Mouse (Mus musculus) CH12.LX (cell line): ENCODE results near the gene Slc24a3.

Experiments
- CTCF ChIP-seq, 2 experiments: IDR thresholded peaks in 1 of 2; conservative IDR thresholded peaks in 1 of 2; 2 replicates each; pipeline ENCODE4 v1.5.1; 2011 to 2012; ENCODE audit warnings: low read depth in 2 of 2, low read length in 2 of 2, improper control_type of control experiment in 1 of 2, inconsistent platforms in 1 of 2, mild to moderate bottlenecking in 1 of 2, moderate library complexity in 1 of 2
- E2F4 ChIP-seq: IDR thresholded peaks from 2 replicates; pipeline ENCODE4 v1.6.1; 2011; ENCODE audit warnings: low read depth, low read length, improper control_type of control experiment; ENCODE audit not compliant: insufficient replicate concordance
- ELF1 ChIP-seq: IDR thresholded peaks from 2 replicates; pipeline ENCODE4 v1.6.1; 2014; ENCODE audit warnings: low read depth, mild to moderate bottlenecking, inconsistent platforms, low read length, improper control_type of control experiment
- KAT2A ChIP-seq: IDR thresholded peaks from 2 replicates; pipeline ENCODE4 v1.6.1; 2012; ENCODE audit warnings: low read length, improper control_type of control experiment, inconsistent platforms; ENCODE audit not compliant: insufficient replicate concordance
- MAX ChIP-seq: IDR thresholded peaks from 2 replicates; pipeline ENCODE4 v1.6.1; 2011; ENCODE audit warnings: low read length, improper control_type of control experiment
- POLR2A ChIP-seq: IDR thresholded peaks from 2 replicates; pipeline ENCODE4 v1.6.1; 2011; ENCODE audit warnings: low read depth, mild to moderate bottlenecking, improper control_type of control experiment, low read length
- SMC3 ChIP-seq: IDR thresholded peaks from 2 replicates; pipeline ENCODE4 v1.6.1; 2011; ENCODE audit warnings: low read depth, low read length, improper control_type of control experiment

- TF ChIP-seq E2F4: no peak
- TF ChIP-seq MAX: no peak
- TF ChIP-seq ELF1: no peak
- TF ChIP-seq SMC3: no peak
- TF ChIP-seq POLR2A: no peak
- TF ChIP-seq CTCF (conservative IDR thresholded peaks at IDR 0.05 in 1 of 2, IDR thresholded peaks at IDR 0.05 in 1 of 2; ENCODE audit: low read depth in 2 of 2, low read length in 2 of 2): no peak
- TF ChIP-seq KAT2A: no peak
Measured at GRCm38 (mm10) chr2:145216580-145216979, 49.0 kb downstream of the Slc24a3 start.
